Mouse (Mus musculus) v-Abl transformed pro-B cells (cell line): ENCODE measurements around the gene Zfp740.
"Not testable (repeated sequence)": the region's sequence is repeated elsewhere in the genome, so short reads cannot be mapped to it uniquely, and the experiment has no call there.

Source experiments
- in situ Hi-C, 2 experiments: fragments of 400-800 bp; cut with MboI; formaldehyde crosslinking; loops; one replicate each; pipeline ENCODE4 v1.15.1; 2025; ENCODE audit not compliant: unreplicated experiment in 2 of 2

Gene Zfp740

GRCm38 (mm10) chr15:102202971-102203834, at the start of gene Zfp740:
Gene Zfp740 (plus strand): TSS chr15:102203249.
- in situ Hi-C loops, result no loop called here

GRCm38 (mm10) chr15:102155006-102155405, 48.0 kb upstream of the Zfp740 start:
- in situ Hi-C loops, result not testable (repeated sequence)

GRCm38 (mm10) chr15:102156836-102157235, 46.2 kb upstream of the Zfp740 start:
- in situ Hi-C loops, result no loop called here

- in situ Hi-C loops, result no loop called here
These were observed 42.5 kb upstream of the Zfp740 start for GRCm38 (mm10) chr15:102160415-102161060.

- in situ Hi-C loops, result no loop called here
These were observed 39.0 kb upstream of the Zfp740 start for GRCm38 (mm10) chr15:102163900-102164693.

GRCm38 (mm10) chr15:102165468-102166100, 37.5 kb upstream of the Zfp740 start:
- in situ Hi-C loops, result no loop called here

- in situ Hi-C loops, result no loop called here
These were observed 35.4 kb upstream of the Zfp740 start for GRCm38 (mm10) chr15:102167620-102168021.

GRCm38 (mm10) chr15:102169064-102169463, 34.0 kb upstream of the Zfp740 start:
- in situ Hi-C loops, result no loop called here

- in situ Hi-C loops, result no loop called here
These were observed 29.5 kb upstream of the Zfp740 start for GRCm38 (mm10) chr15:102173581-102173980.

- in situ Hi-C loops, result loop anchor here (5.0 kb wide), 1 partner anchor 46 kb away; no protein-coding TSS in a partner anchor
These were observed 27.2 kb upstream of the Zfp740 start for GRCm38 (mm10) chr15:102175736-102176319.

- in situ Hi-C loops, result loop anchor here (5.0 kb wide), 1 partner anchor 46 kb away; no protein-coding TSS in a partner anchor
These were observed 26.3 kb upstream of the Zfp740 start for GRCm38 (mm10) chr15:102176571-102177316.

- in situ Hi-C loops, result loop anchor here (5.0 kb wide), 1 partner anchor 45 kb away; no protein-coding TSS in a partner anchor
These were observed 25.6 kb upstream of the Zfp740 start for GRCm38 (mm10) chr15:102177417-102177816.

- in situ Hi-C loops, result loop anchor here (5.0 kb wide), 1 partner anchor 44 kb away; no protein-coding TSS in a partner anchor
These were observed 24.8 kb upstream of the Zfp740 start for GRCm38 (mm10) chr15:102178279-102178678.

- in situ Hi-C loops, result loop anchor here (5.0 kb wide), 1 partner anchor 43 kb away; no protein-coding TSS in a partner anchor
These were observed 23.9 kb upstream of the Zfp740 start for GRCm38 (mm10) chr15:102179106-102179505.

GRCm38 (mm10) chr15:102179924-102180323, 23.1 kb upstream of the Zfp740 start:
- in situ Hi-C loops, result loop anchor here (5.0 kb wide), 1 partner anchor 42 kb away; no protein-coding TSS in a partner anchor

- in situ Hi-C loops, result no loop called here
These were observed 20.0 kb upstream of the Zfp740 start for GRCm38 (mm10) chr15:102183076-102183475.

GRCm38 (mm10) chr15:102186239-102186638, 16.8 kb upstream of the Zfp740 start:
- in situ Hi-C loops, result no loop called here

GRCm38 (mm10) chr15:102188096-102188495, 15.0 kb upstream of the Zfp740 start:
- in situ Hi-C loops, result no loop called here

- in situ Hi-C loops, result no loop called here
These were observed 14.2 kb upstream of the Zfp740 start for GRCm38 (mm10) chr15:102188883-102189282.
